Mouse (Mus musculus) hindbrain, embryonic 10.5 days (tissue): ENCODE measurements at regions not wholly inside any gene's neighbourhood (a gene's known extent, or its start where the extent isn't known, plus 50 kb on each side); places are given as distances from the start of the nearest gene placed in this dataset.

ENCODE experiments used
- DNase-seq: peaks from one replicate; pipeline ENCODE4 v3.0.0-alpha.2; 2017; ENCODE audit warnings: low spot score
- H3K27ac ChIP-seq: fragments of 300-500 bp; sonication (generic); 2 replicates; pipeline ENCODE4 v1.5.1; 2016; ENCODE audit warnings: mild to moderate bottlenecking, moderate library complexity
- H3K27me3 ChIP-seq: fragments of 300-500 bp; sonication (generic); 2 replicates; pipeline ENCODE4 v1.6.1; 2016; ENCODE audit warnings: mild to moderate bottlenecking; ENCODE audit not compliant: poor library complexity, insufficient read depth, severe bottlenecking
- H3K36me3 ChIP-seq: fragments of 300-500 bp; sonication (generic); 2 replicates; pipeline ENCODE4 v1.6.1; 2016; ENCODE audit warnings: mild to moderate bottlenecking, moderate library complexity
- H3K4me1 ChIP-seq: fragments of 300-500 bp; sonication (generic); replicated peaks from 2 replicates; pipeline ENCODE4 v1.6.1; 2016; ENCODE audit warnings: mild to moderate bottlenecking
- H3K4me3 ChIP-seq: fragments of 300-500 bp; sonication (generic); 2 replicates; pipeline ENCODE4 v1.5.1; 2016; ENCODE audit warnings: mild to moderate bottlenecking, moderate library complexity
- H3K9me3 ChIP-seq: fragments of 300-500 bp; sonication (generic); 2 replicates; pipeline ENCODE4 v1.6.1; 2016; ENCODE audit warnings: mild to moderate bottlenecking, moderate library complexity
- WGBS: fragments of 180-500 bp; shearing (Covaris S2); methylation state at CpG from one replicate; pipeline ENCODE4 v1.1.7; 2016; 5-methylcytosine and 5-hydroxymethylcytosine counted together

DNA sequence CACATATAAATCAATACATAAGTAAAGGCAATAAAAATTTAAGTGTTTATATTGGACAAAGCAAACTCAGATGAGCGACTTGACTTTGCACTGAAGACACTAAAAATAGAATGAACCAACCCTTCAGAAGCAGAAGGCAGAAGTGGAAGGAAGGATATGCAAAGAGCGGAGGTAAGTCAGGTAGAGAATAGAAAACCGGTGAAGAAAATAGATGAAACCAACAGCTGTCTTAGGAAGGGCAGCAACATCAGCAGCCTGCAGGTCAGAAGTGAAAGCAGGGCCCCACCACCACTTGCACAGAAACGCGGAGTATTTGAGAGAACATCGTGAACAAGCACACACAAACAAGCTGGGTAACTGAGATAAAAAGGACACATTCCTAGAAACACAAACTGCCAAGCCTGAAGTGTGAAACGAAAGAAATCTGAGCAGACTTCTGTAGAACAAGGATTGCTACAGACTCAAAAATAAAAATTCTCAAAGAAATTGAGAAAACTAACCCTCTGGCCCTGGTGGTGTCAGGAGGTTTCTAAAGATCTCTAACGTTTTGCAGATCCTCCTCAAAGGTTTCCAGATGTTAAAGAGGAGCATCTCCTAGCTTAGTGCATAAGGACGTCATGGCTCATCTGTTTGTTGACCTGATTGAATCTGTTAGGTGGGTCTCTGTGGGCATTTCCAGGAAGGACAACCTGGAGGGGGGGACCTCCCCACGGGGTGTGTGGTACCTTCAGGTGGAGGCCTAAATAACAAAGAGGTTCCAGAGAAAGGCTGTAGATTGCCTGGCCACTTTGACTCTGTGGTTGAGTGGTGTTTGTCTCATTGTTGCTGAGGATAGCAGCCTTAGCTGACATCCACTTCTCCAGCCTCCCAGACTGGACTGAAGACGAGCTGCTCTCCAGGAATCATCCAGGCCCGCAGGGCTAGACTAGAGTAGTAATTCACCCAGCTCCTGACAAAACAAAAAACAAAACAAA lies 252.0 kb downstream of the Rplp1 start:
- no peak overlapping the region for H3K27ac ChIP-seq

DNA sequence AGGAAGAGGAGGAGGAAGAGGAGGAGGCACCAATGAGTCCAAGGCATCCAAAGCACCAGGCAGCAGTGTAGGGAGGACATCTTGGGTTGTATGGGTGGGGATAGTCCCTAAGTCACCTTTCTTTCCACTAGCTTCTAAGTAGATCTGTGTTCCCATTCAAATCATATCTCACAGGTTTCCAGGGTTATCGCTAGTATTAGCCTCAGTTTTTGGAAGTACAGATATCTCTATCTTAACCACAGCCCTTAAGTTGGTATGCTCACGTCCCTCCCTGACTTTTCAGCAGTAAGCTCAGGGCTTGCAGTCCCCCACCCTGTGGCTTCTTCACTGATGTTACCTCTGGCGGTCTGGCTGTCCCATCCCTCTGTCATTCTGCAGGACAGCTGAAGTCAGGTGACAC lies 254.2 kb downstream of the Rplp1 start:
- Histone ChIP-seq H3K27ac (no peak overlapping the region), H3K4me1 (peaks cover 17% of the 10 kb centered on the region), H3K36me3 (no peaks in the 10 kb centered on the region), H3K4me3 (no peak overlapping the region), H3K9me3 (no peaks in the 10 kb centered on the region), H3K27me3 (no peaks in the 10 kb centered on the region; the same call in 1 of the 2 replicates)
- WGBS = 88% methylated on average over 3 of the region's 3 CpGs
- no peak for DNase-seq

More for the DNA sequence above, 252.0 kb downstream of the Rplp1 start:
- H3K4me1 ChIP-seq = no peaks in the 10 kb centered on the region
- H3K9me3 ChIP-seq = no peaks in the 10 kb centered on the region
- WGBS = 73% methylated on average over 12 of the region's 12 CpGs
- no peak for DNase-seq
- H3K27me3 ChIP-seq = no peaks in the 10 kb centered on the region; the same call in 1 of the 2 replicates
- H3K4me3 ChIP-seq = no peak overlapping the region
- H3K36me3 ChIP-seq = no peaks in the 10 kb centered on the region

DNA sequence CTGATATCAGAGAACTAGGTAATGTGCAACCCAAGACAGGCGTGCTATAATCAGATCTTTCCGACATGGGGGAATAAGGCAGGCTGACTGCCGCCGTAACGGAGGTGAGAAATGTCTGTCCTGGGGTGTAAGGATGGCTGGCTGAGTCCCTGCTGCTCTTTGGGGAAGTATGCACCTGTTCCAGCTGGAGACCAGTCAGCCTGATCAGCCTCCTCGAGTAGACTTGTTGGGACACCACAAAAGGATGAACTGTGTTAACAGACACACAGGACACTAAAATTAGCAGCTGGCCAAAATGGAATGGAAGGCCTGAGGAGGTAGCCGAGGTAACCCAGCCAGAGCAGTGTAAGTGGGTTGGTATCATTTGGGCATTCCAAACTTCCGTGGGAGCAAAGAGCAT lies 256.3 kb downstream of the Rplp1 start:
- no peaks in the 10 kb centered on the region for H3K36me3 ChIP-seq
- no peak for DNase-seq
- no peak overlapping the region for H3K4me3 ChIP-seq
- H3K27ac ChIP-seq = no peak overlapping the region
- 89% methylated on average over 8 of the region's 8 CpGs for WGBS
- H3K9me3 ChIP-seq = no peaks in the 10 kb centered on the region
- peaks cover 21% of the 10 kb centered on the region for H3K4me1 ChIP-seq
- H3K27me3 ChIP-seq = no peaks in the 10 kb centered on the region; the same call in 1 of the 2 replicates

DNA sequence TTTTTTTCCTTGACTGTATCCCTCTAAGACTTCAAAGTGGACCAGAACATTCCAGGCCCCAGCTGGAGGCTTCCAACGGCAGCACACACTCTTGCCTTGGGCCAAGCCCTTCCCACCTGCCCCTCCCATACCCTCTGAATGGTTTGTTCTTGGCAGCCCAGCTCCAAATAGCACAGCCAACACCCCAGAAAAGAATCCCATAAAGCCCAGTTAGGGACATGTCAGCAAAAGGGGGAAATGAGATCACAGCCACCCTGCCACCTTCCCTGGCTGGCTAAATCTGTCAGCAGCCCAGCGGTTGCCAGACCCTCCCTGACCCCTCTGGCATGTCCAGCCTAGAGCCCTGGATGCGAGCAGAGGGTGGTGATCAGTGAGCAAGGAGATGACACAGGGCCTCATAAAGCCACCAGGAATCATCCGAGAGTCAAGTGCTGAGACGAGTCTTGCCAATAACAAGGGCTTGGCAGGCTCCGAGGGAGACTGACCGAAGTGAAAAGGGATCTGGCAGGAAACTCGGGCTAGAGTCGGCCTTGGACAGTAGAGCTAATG lies 258.8 kb downstream of the Rplp1 start:
- H3K4me3 ChIP-seq = no peak overlapping the region
- DNase-seq = no peak
- peaks cover 21% of the 10 kb centered on the region for H3K4me1 ChIP-seq
- WGBS = 72% methylated on average over 9 of the region's 9 CpGs
- no peaks in the 10 kb centered on the region for H3K9me3 ChIP-seq
- no peaks in the 10 kb centered on the region for H3K36me3 ChIP-seq
- H3K27me3 ChIP-seq = peaks cover 5% of the 10 kb centered on the region; the same call in 1 of the 2 replicates
- no peak overlapping the region; the same call in 1 of the 2 replicates for H3K27ac ChIP-seq

DNA sequence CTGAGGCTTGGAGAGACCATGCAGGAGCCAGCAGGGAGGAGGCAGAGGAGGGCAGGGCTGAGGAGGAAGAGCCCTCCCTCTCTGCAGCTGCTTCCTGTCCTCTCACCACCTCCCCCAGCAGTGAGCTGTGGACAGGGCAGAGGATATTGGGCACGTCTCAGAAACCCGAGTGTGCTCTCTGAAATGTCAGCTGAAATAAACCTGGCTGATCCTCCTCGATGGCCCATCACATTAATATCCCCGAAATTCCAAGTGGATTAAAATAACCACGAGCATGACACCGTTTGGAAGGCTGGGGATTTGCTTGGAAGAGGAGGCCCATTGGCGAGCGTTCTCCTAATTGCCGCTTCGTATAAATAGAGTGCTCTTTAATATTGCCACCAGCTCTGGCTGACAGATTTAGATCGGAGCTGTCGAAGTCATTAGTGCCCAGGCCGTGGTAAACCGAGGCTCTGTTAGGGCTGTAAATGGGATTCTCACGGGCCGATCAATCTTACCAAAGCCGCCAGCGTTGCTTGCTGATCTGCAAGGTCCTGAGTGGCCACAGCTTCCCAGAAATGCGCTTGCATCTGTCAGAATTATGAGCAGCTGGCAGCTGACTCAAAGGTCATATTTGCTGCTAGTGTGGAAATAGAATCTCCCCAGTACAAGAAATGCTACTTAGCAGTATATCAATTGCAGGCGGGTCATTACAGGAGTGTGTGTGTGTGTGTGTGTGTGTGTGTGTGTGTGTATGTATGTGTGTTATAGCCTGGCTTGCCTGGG lies 268.5 kb downstream of the Rplp1 start:
- 79% methylated on average over 20 of the region's 20 CpGs for WGBS
- DNase-seq = no peak
- Histone ChIP-seq H3K27me3 (no peaks in the 10 kb centered on the region; the same call in 1 of the 2 replicates), H3K4me1 (peaks cover 23% of the 10 kb centered on the region), H3K36me3 (no peaks in the 10 kb centered on the region), H3K27ac (peak overlapping the region; percentile 51), H3K4me3 (no peak overlapping the region), H3K9me3 (no peaks in the 10 kb centered on the region; the same call in 1 of the 2 replicates)

DNA sequence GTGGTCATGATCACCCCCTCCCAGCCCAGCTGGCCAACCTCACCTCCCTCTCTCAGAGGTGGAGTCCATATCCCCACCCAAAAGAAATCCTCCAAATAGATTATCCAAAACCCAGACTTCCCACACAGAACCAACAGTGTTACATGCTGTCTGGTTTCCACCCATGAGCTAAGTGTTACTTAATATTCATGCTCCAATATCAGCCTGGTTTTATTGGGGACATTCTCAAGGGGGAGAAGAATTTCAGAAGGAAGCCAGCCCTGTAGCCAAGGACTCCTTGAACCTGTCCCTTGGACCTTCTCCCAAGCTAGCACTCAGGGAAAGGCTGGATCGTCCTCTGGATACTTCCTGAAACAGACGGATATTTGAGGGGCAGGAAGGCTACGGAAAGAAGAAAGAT lies 268.6 kb downstream of the Tle3 start:
- peaks cover 15% of the 10 kb centered on the region for H3K4me1 ChIP-seq
- WGBS = 90% methylated on average over 3 of the region's 3 CpGs
- no peak overlapping the region for H3K27ac ChIP-seq
- no peaks in the 10 kb centered on the region; the same call in 1 of the 2 replicates for H3K27me3 ChIP-seq
- H3K4me3 ChIP-seq = no peak overlapping the region
- no peak for DNase-seq
- H3K36me3 ChIP-seq = no peaks in the 10 kb centered on the region
- no peaks in the 10 kb centered on the region; the same call in 1 of the 2 replicates for H3K9me3 ChIP-seq

DNA sequence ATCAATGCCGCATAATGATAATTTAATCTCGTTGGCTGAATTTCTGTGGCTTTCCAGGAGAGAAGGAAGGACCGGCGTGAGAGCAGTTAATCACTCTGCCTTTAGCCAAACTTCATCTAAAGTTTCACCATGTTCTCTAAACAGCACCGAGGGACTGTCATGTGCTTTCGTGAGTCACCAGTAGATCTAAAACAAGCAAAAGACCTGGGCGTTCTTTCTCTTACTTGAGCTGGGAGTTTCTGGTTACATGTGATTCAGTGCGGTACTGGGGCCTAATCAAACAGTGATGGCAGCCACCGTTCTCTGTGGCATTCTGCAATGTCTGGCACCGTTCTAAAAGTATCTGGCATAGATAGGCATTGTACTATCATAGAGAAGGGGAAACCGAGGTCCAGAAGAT lies 266.7 kb downstream of the Tle3 start:
- Histone ChIP-seq H3K9me3 (no peaks in the 10 kb centered on the region; the same call in 1 of the 2 replicates), H3K4me1 (peaks cover 11% of the 10 kb centered on the region), H3K27me3 (no peaks in the 10 kb centered on the region; the same call in 1 of the 2 replicates), H3K27ac (no peak overlapping the region), H3K36me3 (no peaks in the 10 kb centered on the region), H3K4me3 (no peak overlapping the region)
- WGBS = 95% methylated on average over 11 of the region's 11 CpGs
- no peak for DNase-seq

DNA sequence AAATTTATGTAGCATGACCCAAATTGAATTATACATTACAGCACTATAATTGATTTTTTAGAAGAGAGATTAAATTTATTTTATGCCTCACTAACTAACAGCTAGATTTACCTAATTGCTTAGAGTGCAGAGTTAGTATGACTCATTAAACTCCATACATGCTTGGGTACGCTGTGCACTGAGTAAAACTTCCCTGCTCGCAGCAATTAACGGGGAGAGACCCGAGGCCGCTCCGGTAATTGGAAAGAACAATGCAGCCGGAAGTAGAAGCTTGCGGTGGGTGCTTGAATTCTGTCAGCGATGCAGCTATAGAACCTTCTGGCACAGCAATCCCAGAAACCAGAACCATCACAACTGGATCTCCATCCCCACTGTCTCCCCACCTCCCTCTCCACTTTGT lies 261.8 kb downstream of the Tle3 start:
- no peak for DNase-seq
- no peaks in the 10 kb centered on the region for H3K9me3 ChIP-seq
- no peak overlapping the region for H3K4me3 ChIP-seq
- peaks cover 7% of the 10 kb centered on the region; the same call in 1 of the 2 replicates for H3K4me1 ChIP-seq
- WGBS = 87% methylated on average over 9 of the region's 9 CpGs
- peaks cover 11% of the 10 kb centered on the region; the same call in 1 of the 2 replicates for H3K27me3 ChIP-seq
- no peak overlapping the region for H3K27ac ChIP-seq
- H3K36me3 ChIP-seq = no peaks in the 10 kb centered on the region

DNA sequence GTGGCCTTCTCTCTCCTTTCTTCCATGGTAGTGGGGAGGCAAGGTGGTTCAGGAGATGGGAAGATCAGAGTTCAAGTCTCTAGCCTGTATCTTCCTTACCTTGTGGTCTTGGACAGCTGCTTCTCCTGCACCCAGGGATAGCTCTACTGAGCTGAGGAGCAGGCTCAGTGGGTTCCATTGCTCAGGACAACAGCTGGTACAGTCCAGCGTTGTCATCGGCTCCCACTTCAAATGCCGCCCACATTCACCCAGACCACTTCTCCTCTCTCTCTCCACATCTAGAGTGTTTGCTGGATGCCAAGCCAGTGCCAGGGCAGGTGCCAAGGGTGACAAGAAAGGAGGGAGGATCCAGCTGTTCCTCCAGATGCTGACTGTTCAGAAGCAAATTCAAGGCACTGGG lies 260.4 kb downstream of the Tle3 start:
- Histone ChIP-seq H3K27ac (0 out of 2 replicates have a peak overlapping the region, but pooled peaks have one; percentile 4), H3K4me1 (peaks cover 7% of the 10 kb centered on the region; the same call in 1 of the 2 replicates), H3K36me3 (no peaks in the 10 kb centered on the region), H3K9me3 (no peaks in the 10 kb centered on the region), H3K4me3 (no peak overlapping the region), H3K27me3 (peaks cover 16% of the 10 kb centered on the region; the same call in 1 of the 2 replicates)
- WGBS = 92% methylated on average over 3 of the region's 3 CpGs
- no peak for DNase-seq

DNA sequence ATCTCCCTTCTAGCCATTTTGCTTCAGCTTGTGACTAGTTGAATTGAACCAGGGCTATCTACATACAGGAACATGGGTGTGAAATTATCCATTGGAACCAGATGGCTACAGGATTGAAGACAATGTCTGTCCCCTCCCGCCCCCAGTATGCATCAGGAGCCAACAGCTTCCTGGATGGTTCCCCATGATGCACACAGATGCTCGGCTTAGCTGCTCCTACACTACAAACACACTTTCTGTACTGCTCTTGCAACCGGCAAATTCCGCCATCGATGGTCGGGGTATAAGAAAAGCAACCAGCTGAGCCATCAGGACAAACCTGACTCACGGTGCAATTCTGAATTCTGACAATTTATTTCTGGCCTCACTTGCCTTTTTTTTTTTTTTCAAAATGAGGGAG lies 258.9 kb downstream of the Tle3 start:
- Histone ChIP-seq H3K36me3 (no peaks in the 10 kb centered on the region), H3K4me1 (peaks cover 17% of the 10 kb centered on the region), H3K9me3 (no peaks in the 10 kb centered on the region), H3K27me3 (peaks cover 30% of the 10 kb centered on the region), H3K27ac (no peak overlapping the region), H3K4me3 (no peak overlapping the region)
- WGBS = 87% methylated on average over 7 of the region's 7 CpGs
- no peak for DNase-seq

DNA sequence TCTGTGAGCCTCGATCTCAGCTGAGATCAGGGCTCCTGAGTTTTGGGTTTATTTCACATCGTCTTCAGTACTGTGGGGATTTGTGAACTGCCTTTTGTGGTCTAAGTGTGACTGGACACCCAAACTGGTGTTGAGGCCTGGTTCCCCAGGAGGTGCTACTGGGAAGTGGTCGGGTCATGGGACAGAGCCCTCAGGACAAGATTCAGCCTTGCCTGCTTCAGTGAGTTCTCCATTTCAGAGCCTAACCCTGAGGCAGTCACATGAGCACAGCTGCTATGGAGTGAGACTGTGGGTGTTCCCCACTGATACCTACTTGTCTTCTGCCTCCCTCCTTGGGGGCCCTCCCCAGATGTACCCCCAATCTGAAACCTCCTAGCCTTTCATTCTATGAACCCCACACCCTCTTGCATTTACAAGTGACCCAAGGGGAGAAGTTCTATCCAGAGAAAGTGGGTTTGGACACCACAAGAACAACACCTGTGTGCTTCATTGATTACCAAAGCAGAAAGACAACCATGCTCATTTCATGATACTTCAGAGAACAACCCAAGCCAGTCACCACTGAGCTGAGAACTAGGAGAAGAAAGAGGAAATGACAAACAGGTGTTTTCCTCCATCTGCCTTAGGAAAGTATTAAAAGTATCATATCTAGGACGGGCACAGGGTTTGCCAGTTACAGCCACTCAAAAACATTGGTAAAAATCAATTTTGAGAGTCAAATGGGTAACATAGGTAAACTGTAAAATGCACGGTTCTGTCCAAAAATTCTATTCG lies 255.8 kb downstream of the Tle3 start:
- no peak for DNase-seq
- Histone ChIP-seq H3K27me3 (peaks cover 56% of the 10 kb centered on the region), H3K4me3 (no peak overlapping the region), H3K9me3 (no peaks in the 10 kb centered on the region), H3K4me1 (peaks cover 31% of the 10 kb centered on the region), H3K36me3 (no peaks in the 10 kb centered on the region), H3K27ac (no peak overlapping the region)
- 84% methylated on average over 6 of the region's 6 CpGs for WGBS

DNA sequence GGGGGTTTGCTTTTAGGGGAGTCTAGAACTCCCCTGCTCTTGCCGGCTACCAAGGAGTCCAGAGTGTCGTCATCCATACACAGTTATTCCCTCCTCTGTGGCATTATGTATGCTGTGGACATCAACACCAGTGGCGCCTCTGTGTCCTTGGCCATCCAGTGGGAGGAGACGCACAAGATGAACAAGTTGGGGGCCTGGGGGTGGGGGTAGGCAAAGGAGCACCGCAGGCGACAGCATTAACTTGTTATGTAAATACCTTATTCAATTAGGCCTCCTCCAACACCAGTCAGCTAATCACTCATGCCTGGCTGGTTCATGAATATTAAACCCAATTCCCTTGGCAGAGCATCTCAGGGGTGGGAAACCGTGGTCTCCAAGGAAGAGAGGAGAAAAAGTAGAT lies 250.8 kb downstream of the Tle3 start:
- H3K27me3 ChIP-seq = peaks cover 62% of the 10 kb centered on the region
- H3K27ac ChIP-seq = peak overlapping the region; percentile 57
- H3K36me3 ChIP-seq = no peaks in the 10 kb centered on the region
- peak; percentile 46 for DNase-seq
- peaks cover 72% of the 10 kb centered on the region for H3K4me1 ChIP-seq
- H3K4me3 ChIP-seq = no peak overlapping the region
- WGBS = 28% methylated on average over 7 of the region's 7 CpGs
- H3K9me3 ChIP-seq = no peaks in the 10 kb centered on the region
